Mouse (Mus musculus) kidney, embryonic 15.5 days (tissue): ENCODE results near the gene Adap2. TPM values are rescaled to one million over a fixed set of nuclear protein-coding genes. Genes with fewer than 3 reads are reported as not detected.
A peak's percentile ranks its signal among the peaks of the same experiment; 100 is the strongest.

Source experiments
- ATAC-seq: fragments of 200-750 bp; cut with Nextera tagmentation; replicated peaks from 2 replicates; pipeline ENCODE4 v1.8.0; 2017; ENCODE audit warnings: moderate TSS enrichment; ENCODE audit not compliant: low FRiP score
- H3K27ac ChIP-seq: fragments of 300-500 bp; sonication (generic); 2 replicates; pipeline ENCODE4 v1.5.1; 2015; ENCODE audit warnings: mild to moderate bottlenecking, inconsistent platforms
- H3K27me3 ChIP-seq: fragments of 300-500 bp; sonication (generic); 2 replicates; pipeline ENCODE4 v1.6.1; 2015; ENCODE audit warnings: inconsistent platforms
- H3K36me3 ChIP-seq: fragments of 300-500 bp; sonication (generic); 2 replicates; pipeline ENCODE4 v1.6.1; 2015; ENCODE audit warnings: inconsistent platforms
- H3K4me1 ChIP-seq: fragments of 300-500 bp; sonication (generic); 2 replicates; pipeline ENCODE4 v1.6.1; 2015; ENCODE audit warnings: inconsistent platforms
- H3K4me2 ChIP-seq: fragments of 300-500 bp; sonication (generic); 2 replicates; pipeline ENCODE4 v1.6.1; 2015; ENCODE audit warnings: moderate library complexity, mild to moderate bottlenecking, inconsistent platforms
- H3K4me3 ChIP-seq: fragments of 300-500 bp; sonication (generic); replicated peaks from 2 replicates; pipeline ENCODE4 v1.5.1; 2015; ENCODE audit warnings: mild to moderate bottlenecking, inconsistent platforms
- H3K9ac ChIP-seq: fragments of 300-500 bp; sonication (generic); 2 replicates; pipeline ENCODE4 v1.6.1; 2015; ENCODE audit warnings: mild to moderate bottlenecking, inconsistent platforms
- H3K9me3 ChIP-seq: fragments of 300-500 bp; sonication (generic); replicated peaks from 2 replicates; pipeline ENCODE4 v1.6.1; 2016; ENCODE audit warnings: inconsistent platforms
- WGBS: fragments of 180-500 bp; shearing (Covaris S2); methylation state at CpG from one replicate; pipeline ENCODE4 v1.1.7; 2015; ENCODE audit warnings: mixed read lengths; 5-methylcytosine and 5-hydroxymethylcytosine counted together
- polyA plus RNA-seq: library from polyadenylated mRNA; unstranded; fragments of >200 nt; fragmentation: Nextera tagmentation; extraction: Ambion mirVana; gene quantifications from 2 replicates; pipeline ENCODE4 v1.2.1, GENCODE M21; 2015

The Adap2 gene
- polyA plus RNA-seq, 1 experiment from 2014 or later, result 2.7 TPM

- Histone ChIP-seq H3K36me3 (no peaks in the 10 kb centered on the region), H3K27ac (peak overlapping the region; percentile 71), H3K27me3 (no peaks in the 10 kb centered on the region), H3K9ac (no peak overlapping the region), H3K9me3 (no peaks in the 10 kb centered on the region), H3K4me1 (peaks cover 7% of the 10 kb centered on the region), H3K4me3 (no peak overlapping the region), H3K4me2 (no peak overlapping the region)
- 69% methylated on average over 7 of the region's 7 CpGs for WGBS
- ATAC-seq, result no peak
Observed at GRCm38 (mm10) chr11:80163362-80164116, 9.6 kb downstream of the Adap2 start.

GRCm38 (mm10) chr11:80164224-80164623, 10.3 kb downstream of the Adap2 start:
- no peak overlapping the region for H3K27ac ChIP-seq
- no peak overlapping the region for H3K9ac ChIP-seq
- no peak overlapping the region for H3K4me2 ChIP-seq
- H3K36me3 ChIP-seq, result no peaks in the 10 kb centered on the region
- H3K9me3 ChIP-seq, result no peaks in the 10 kb centered on the region
- 40% methylated on average over 2 of the region's 2 CpGs for WGBS
- H3K4me1 ChIP-seq, result peaks cover 7% of the 10 kb centered on the region
- ATAC-seq, result peak; percentile 70; the same call in 1 of the 2 replicates
- H3K27me3 ChIP-seq, result no peaks in the 10 kb centered on the region
- H3K4me3 ChIP-seq, result no peak overlapping the region

GRCm38 (mm10) chr11:80168121-80168520, 14.2 kb downstream of the Adap2 start:
- H3K4me3 ChIP-seq, result no peak overlapping the region
- peaks cover 7% of the 10 kb centered on the region for H3K4me1 ChIP-seq
- H3K36me3 ChIP-seq, result no peaks in the 10 kb centered on the region
- H3K9me3 ChIP-seq, result no peaks in the 10 kb centered on the region
- no peak for ATAC-seq
- no peak overlapping the region for H3K9ac ChIP-seq
- H3K27ac ChIP-seq, result no peak overlapping the region
- 88% methylated on average over 9 of the region's 9 CpGs for WGBS
- H3K4me2 ChIP-seq, result no peak overlapping the region
- no peaks in the 10 kb centered on the region for H3K27me3 ChIP-seq

- Histone ChIP-seq H3K36me3 (no peaks in the 10 kb centered on the region), H3K4me2 (no peak overlapping the region), H3K9me3 (no peaks in the 10 kb centered on the region), H3K4me1 (peaks cover 3% of the 10 kb centered on the region), H3K27ac (no peak overlapping the region), H3K27me3 (no peaks in the 10 kb centered on the region), H3K4me3 (no peak overlapping the region), H3K9ac (no peak overlapping the region)
- no peak for ATAC-seq
- 80% methylated on average over 4 of the region's 4 CpGs for WGBS
Observed at GRCm38 (mm10) chr11:80168611-80169249, 14.8 kb downstream of the Adap2 start.

- Histone ChIP-seq H3K9me3 (no peaks in the 10 kb centered on the region), H3K36me3 (no peaks in the 10 kb centered on the region), H3K4me2 (no peak overlapping the region), H3K4me3 (no peak overlapping the region), H3K4me1 (no peaks in the 10 kb centered on the region), H3K27ac (no peak overlapping the region), H3K27me3 (no peaks in the 10 kb centered on the region), H3K9ac (no peak overlapping the region)
- WGBS, result 81% methylated on average over 3 of the region's 3 CpGs
- no peak for ATAC-seq
Observed at GRCm38 (mm10) chr11:80169629-80170028, 15.7 kb downstream of the Adap2 start.

GRCm38 (mm10) chr11:80170351-80170750, 16.4 kb downstream of the Adap2 start:
- H3K4me3 ChIP-seq, result no peak overlapping the region
- no peak overlapping the region for H3K27ac ChIP-seq
- H3K9ac ChIP-seq, result no peak overlapping the region
- no peaks in the 10 kb centered on the region for H3K36me3 ChIP-seq
- no peaks in the 10 kb centered on the region for H3K9me3 ChIP-seq
- ATAC-seq, result no peak
- 76% methylated on average over 5 of the region's 5 CpGs for whole genome bisulfite sequencing
- no peak overlapping the region for H3K4me2 ChIP-seq
- H3K27me3 ChIP-seq, result no peaks in the 10 kb centered on the region
- no peaks in the 10 kb centered on the region for H3K4me1 ChIP-seq

- Histone ChIP-seq H3K27ac (no peak overlapping the region), H3K4me2 (no peak overlapping the region), H3K36me3 (no peaks in the 10 kb centered on the region), H3K4me3 (no peak overlapping the region), H3K4me1 (peaks cover under 1% of the 10 kb centered on the region; the same call in 1 of the 2 replicates), H3K9ac (no peak overlapping the region), H3K9me3 (no peaks in the 10 kb centered on the region), H3K27me3 (no peaks in the 10 kb centered on the region)
- 72% methylated on average over 4 of the region's 4 CpGs for WGBS
- ATAC-seq, result no peak
Observed at GRCm38 (mm10) chr11:80171884-80172283, 18.0 kb downstream of the Adap2 start.

- no peak overlapping the region for H3K27ac ChIP-seq
- no peaks in the 10 kb centered on the region for H3K36me3 ChIP-seq
- no peak overlapping the region for H3K4me2 ChIP-seq
- no peak overlapping the region for H3K4me3 ChIP-seq
- no peak overlapping the region for H3K9ac ChIP-seq
- ATAC-seq, result no peak
- H3K27me3 ChIP-seq, result no peaks in the 10 kb centered on the region
- H3K9me3 ChIP-seq, result no peaks in the 10 kb centered on the region
- 81% methylated on average over 11 of the region's 11 CpGs for WGBS
- H3K4me1 ChIP-seq, result peaks cover 9% of the 10 kb centered on the region; the same call in 1 of the 2 replicates
Observed at GRCm38 (mm10) chr11:80173963-80174670, 20.2 kb downstream of the Adap2 start.

GRCm38 (mm10) chr11:80176911-80177895, 23.3 kb downstream of the Adap2 start:
- no peaks in the 10 kb centered on the region for H3K27me3 ChIP-seq
- peaks cover 9% of the 10 kb centered on the region; the same call in 1 of the 2 replicates for H3K4me1 ChIP-seq
- no peak overlapping the region for H3K4me3 ChIP-seq
- H3K9me3 ChIP-seq, result no peaks in the 10 kb centered on the region
- WGBS, result 71% methylated on average over 11 of the region's 11 CpGs
- no peak for ATAC-seq
- H3K36me3 ChIP-seq, result no peaks in the 10 kb centered on the region
- no peak overlapping the region for H3K9ac ChIP-seq
- H3K27ac ChIP-seq, result no peak overlapping the region
- H3K4me2 ChIP-seq, result no peak overlapping the region

- H3K4me1 ChIP-seq, result peaks cover 9% of the 10 kb centered on the region; the same call in 1 of the 2 replicates
- H3K4me2 ChIP-seq, result no peak overlapping the region
- 82% methylated on average over 8 of the region's 8 CpGs for WGBS
- no peak overlapping the region for H3K4me3 ChIP-seq
- no peak overlapping the region for H3K27ac ChIP-seq
- no peaks in the 10 kb centered on the region for H3K27me3 ChIP-seq
- H3K36me3 ChIP-seq, result no peaks in the 10 kb centered on the region
- H3K9me3 ChIP-seq, result no peaks in the 10 kb centered on the region
- H3K9ac ChIP-seq, result no peak overlapping the region
- no peak for ATAC-seq
Observed at GRCm38 (mm10) chr11:80178316-80178715, 24.4 kb downstream of the Adap2 start.

GRCm38 (mm10) chr11:80181021-80181749, 27.3 kb downstream of the Adap2 start:
- Histone ChIP-seq H3K9me3 (no peaks in the 10 kb centered on the region), H3K27me3 (no peaks in the 10 kb centered on the region), H3K27ac (no peak overlapping the region), H3K4me2 (no peak overlapping the region), H3K4me3 (no peak overlapping the region), H3K9ac (no peak overlapping the region), H3K36me3 (no peaks in the 10 kb centered on the region), H3K4me1 (peaks cover 17% of the 10 kb centered on the region; the same call in 1 of the 2 replicates)
- ATAC-seq, result no peak
- WGBS, result 66% methylated on average over 5 of the region's 5 CpGs
